Mouse (Mus musculus): ENCODE measurements at regions not wholly inside any gene's neighbourhood (a gene's known extent, or its start where the extent isn't known, plus 50 kb on each side); places are given as distances from the start of the nearest gene placed in this dataset.
A peak's percentile ranks its signal among the peaks of the same experiment; 100 is the strongest.
"Not testable (repeated sequence)": the region's sequence is repeated elsewhere in the genome, so short reads cannot be mapped to it uniquely, and the experiment has no call there.

DNA sequence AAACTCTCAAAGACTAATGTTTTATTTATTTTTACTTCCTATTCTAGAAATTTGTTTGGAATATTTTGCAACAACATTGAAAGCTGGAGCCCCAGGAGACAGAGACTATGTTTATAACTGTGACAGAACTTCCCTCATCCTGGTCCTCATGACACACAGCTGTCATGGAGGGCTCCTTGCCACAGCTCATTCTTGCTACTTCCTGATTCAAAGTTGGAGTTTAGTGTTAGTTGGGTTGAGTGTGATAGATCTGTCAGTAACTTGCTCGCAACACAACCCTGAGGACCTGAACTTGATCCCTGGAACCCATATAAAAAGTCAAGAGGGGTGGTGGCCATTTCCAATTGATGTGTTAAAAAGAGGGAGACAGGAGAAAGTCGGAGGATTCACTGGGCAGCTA, 328.3 kb upstream of the Nox3 start:
- no peak overlapping the region for H3K27ac ChIP-seq (ENCODE audit: low read length)
- no peak overlapping the region for H3K4me3 ChIP-seq (ENCODE audit: low read depth, low read length)
- no peak for ATAC-seq
- no peaks in the 10 kb centered on the region for H3K36me3 ChIP-seq (ENCODE audit: control insufficient read depth, insufficient read depth, low read length)
- H3K4me2 ChIP-seq (ENCODE audit: low read length) = no peak overlapping the region
- no peaks in the 10 kb centered on the region for H3K27me3 ChIP-seq (ENCODE audit: control insufficient read depth, insufficient read depth, low read depth, low read length)
- no peaks in the 10 kb centered on the region; the same call in 1 of the 2 replicates for H3K4me1 ChIP-seq (ENCODE audit: control insufficient read depth, insufficient read depth, low read length)
- no peaks in the 10 kb centered on the region for H3K9me3 ChIP-seq (replicated peaks; ENCODE audit: control insufficient read depth, low read length, poor library complexity, severe bottlenecking)
- WGBS = 89% methylated on average over 2 of the region's 2 CpGs
- no peak overlapping the region for H3K9ac ChIP-seq (ENCODE audit: low read depth, low read length)

GRCm38 (mm10) chr17:4029202-4029601, 333.1 kb upstream of the Nox3 start:
- Histone ChIP-seq H3K27me3 (ENCODE audit: control insufficient read depth, insufficient read depth, low read depth, low read length) (no peaks in the 10 kb centered on the region), H3K36me3 (ENCODE audit: control insufficient read depth, insufficient read depth, low read length) (no peaks in the 10 kb centered on the region), H3K4me3 (ENCODE audit: low read depth, low read length) (no peak overlapping the region), H3K4me2 (ENCODE audit: low read length) (no peak overlapping the region), H3K9me3 (replicated peaks; ENCODE audit: control insufficient read depth, low read length, poor library complexity, severe bottlenecking) (no peaks in the 10 kb centered on the region), H3K4me1 (ENCODE audit: control insufficient read depth, insufficient read depth, low read length) (no peaks in the 10 kb centered on the region; the same call in 1 of the 2 replicates), H3K9ac (ENCODE audit: low read depth, low read length) (no peak overlapping the region), H3K27ac (ENCODE audit: low read length) (no peak overlapping the region)
- no peak for ATAC-seq
- WGBS = 70% methylated on average over 9 of the region's 9 CpGs

DNA sequence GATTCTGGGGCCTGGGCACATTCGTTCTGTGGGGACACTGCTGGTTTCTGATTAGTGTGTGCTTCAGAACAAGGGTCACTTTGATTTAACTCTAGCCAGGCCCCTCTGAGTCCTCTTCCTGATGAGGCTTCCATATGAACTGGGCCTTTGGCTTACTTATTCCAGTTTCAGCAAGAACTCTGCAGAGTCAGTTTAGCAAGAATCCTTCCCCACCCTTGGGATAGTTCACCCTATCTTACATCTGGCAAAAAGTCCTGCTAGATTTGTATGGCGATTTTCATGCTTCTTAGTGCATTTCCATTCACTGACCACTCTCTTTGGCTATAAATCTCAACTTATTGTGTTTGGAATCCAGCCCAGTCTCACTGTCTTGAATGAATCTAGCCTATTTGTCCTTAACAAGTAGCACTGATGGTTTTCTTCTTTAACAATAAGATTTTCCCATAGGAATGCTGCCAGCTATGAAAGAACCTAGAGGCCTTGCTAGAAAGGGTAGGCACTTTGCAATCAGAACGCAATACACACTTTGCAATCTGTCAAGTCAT, 338.8 kb upstream of the Nox3 start:
- no peaks in the 10 kb centered on the region for H3K4me1 ChIP-seq (ENCODE audit: control insufficient read depth, insufficient read depth, low read length)
- no peaks in the 10 kb centered on the region for H3K27me3 ChIP-seq (ENCODE audit: control insufficient read depth, insufficient read depth, low read depth, low read length)
- ATAC-seq = no peak
- no peak overlapping the region for H3K4me2 ChIP-seq (ENCODE audit: low read length)
- no peak overlapping the region for H3K27ac ChIP-seq (ENCODE audit: low read length)
- 55% methylated on average over 3 of the region's 3 CpGs for WGBS
- no peaks in the 10 kb centered on the region for H3K36me3 ChIP-seq (ENCODE audit: control insufficient read depth, insufficient read depth, low read length)
- H3K4me3 ChIP-seq (ENCODE audit: low read depth, low read length) = no peak overlapping the region
- H3K9me3 ChIP-seq (replicated peaks; ENCODE audit: control insufficient read depth, low read length, poor library complexity, severe bottlenecking) = no peaks in the 10 kb centered on the region
- H3K9ac ChIP-seq (ENCODE audit: low read depth, low read length) = no peak overlapping the region

- Histone ChIP-seq H3K27me3 (ENCODE audit: control insufficient read depth, insufficient read depth, low read depth, low read length) (no peaks in the 10 kb centered on the region), H3K4me1 (ENCODE audit: control insufficient read depth, insufficient read depth, low read length) (0 out of 2 replicates have a peak, but pooled peaks cover 3% of the 10 kb centered on the region), H3K9ac (ENCODE audit: low read depth, low read length) (no peak overlapping the region), H3K4me3 (ENCODE audit: low read depth, low read length) (no peak overlapping the region), H3K27ac (ENCODE audit: low read length) (no peak overlapping the region), H3K9me3 (replicated peaks; ENCODE audit: control insufficient read depth, low read length, poor library complexity, severe bottlenecking) (no peaks in the 10 kb centered on the region), H3K4me2 (ENCODE audit: low read length) (no peak overlapping the region), H3K36me3 (ENCODE audit: control insufficient read depth, insufficient read depth, low read length) (no peaks in the 10 kb centered on the region)
- 24% methylated on average over 5 of the region's 5 CpGs for WGBS
- 0 out of 2 replicates have a peak, but pooled peaks have one; percentile 42 for ATAC-seq
Observed at GRCm38 (mm10) chr17:4040104-4040664, 344.1 kb upstream of the Nox3 start.

DNA sequence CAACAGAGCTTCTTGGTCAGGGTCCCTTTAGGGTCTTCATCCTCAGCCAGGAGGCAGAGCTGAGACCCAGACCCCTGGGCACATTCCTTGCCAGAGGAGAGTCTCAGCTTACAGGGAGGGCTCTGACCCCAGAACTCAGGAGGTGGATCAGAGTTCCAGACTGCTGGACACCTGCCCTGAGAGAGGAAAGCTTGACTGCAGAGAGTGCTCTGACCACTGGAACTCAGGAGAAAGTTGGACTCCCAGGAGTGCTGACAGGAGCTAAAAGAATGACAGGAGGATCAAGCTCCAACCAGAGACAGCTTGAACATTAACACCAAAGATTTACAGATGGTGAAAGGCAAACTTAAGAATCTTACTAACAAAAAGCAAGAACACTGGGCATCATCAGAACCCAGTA, 364.1 kb upstream of the Nox3 start:
- not testable (repeated sequence) for H3K4me3 ChIP-seq (ENCODE audit: low read depth, low read length); H3K36me3 ChIP-seq (ENCODE audit: control insufficient read depth, insufficient read depth, low read length); H3K4me1 ChIP-seq (ENCODE audit: control insufficient read depth, insufficient read depth, low read length); H3K27me3 ChIP-seq (ENCODE audit: control insufficient read depth, insufficient read depth, low read depth, low read length); H3K9ac ChIP-seq (ENCODE audit: low read depth, low read length); H3K27ac ChIP-seq (ENCODE audit: low read length); ATAC-seq; H3K9me3 ChIP-seq (replicated peaks; ENCODE audit: control insufficient read depth, low read length, poor library complexity, severe bottlenecking); H3K4me2 ChIP-seq (ENCODE audit: low read length)

- no peak for ATAC-seq
- Histone ChIP-seq H3K4me3 (ENCODE audit: low read depth, low read length) (no peak overlapping the region), H3K36me3 (ENCODE audit: control insufficient read depth, insufficient read depth, low read length) (no peaks in the 10 kb centered on the region), H3K4me2 (ENCODE audit: low read length) (no peak overlapping the region), H3K9me3 (replicated peaks; ENCODE audit: control insufficient read depth, low read length, poor library complexity, severe bottlenecking) (no peaks in the 10 kb centered on the region), H3K4me1 (ENCODE audit: control insufficient read depth, insufficient read depth, low read length) (no peaks in the 10 kb centered on the region), H3K9ac (ENCODE audit: low read depth, low read length) (no peak overlapping the region), H3K27ac (ENCODE audit: low read length) (no peak overlapping the region), H3K27me3 (ENCODE audit: control insufficient read depth, insufficient read depth, low read depth, low read length) (no peaks in the 10 kb centered on the region)
- 38% methylated on average over 2 of the region's 2 CpGs for WGBS
Observed at GRCm38 (mm10) chr17:4073381-4073780, 377.3 kb upstream of the Nox3 start.

- no peak for ATAC-seq
- Histone ChIP-seq H3K9ac (ENCODE audit: low read depth, low read length) (no peak overlapping the region), H3K36me3 (ENCODE audit: control insufficient read depth, insufficient read depth, low read length) (no peaks in the 10 kb centered on the region), H3K27ac (ENCODE audit: low read length) (no peak overlapping the region), H3K4me1 (ENCODE audit: control insufficient read depth, insufficient read depth, low read length) (no peaks in the 10 kb centered on the region), H3K4me3 (ENCODE audit: low read depth, low read length) (no peak overlapping the region), H3K4me2 (ENCODE audit: low read length) (no peak overlapping the region), H3K9me3 (replicated peaks; ENCODE audit: control insufficient read depth, low read length, poor library complexity, severe bottlenecking) (no peaks in the 10 kb centered on the region), H3K27me3 (ENCODE audit: control insufficient read depth, insufficient read depth, low read depth, low read length) (no peaks in the 10 kb centered on the region)
- WGBS = 78% methylated on average over 2 of the region's 2 CpGs
Observed at GRCm38 (mm10) chr17:4080564-4080963, 384.5 kb upstream of the Nox3 start.

DNA sequence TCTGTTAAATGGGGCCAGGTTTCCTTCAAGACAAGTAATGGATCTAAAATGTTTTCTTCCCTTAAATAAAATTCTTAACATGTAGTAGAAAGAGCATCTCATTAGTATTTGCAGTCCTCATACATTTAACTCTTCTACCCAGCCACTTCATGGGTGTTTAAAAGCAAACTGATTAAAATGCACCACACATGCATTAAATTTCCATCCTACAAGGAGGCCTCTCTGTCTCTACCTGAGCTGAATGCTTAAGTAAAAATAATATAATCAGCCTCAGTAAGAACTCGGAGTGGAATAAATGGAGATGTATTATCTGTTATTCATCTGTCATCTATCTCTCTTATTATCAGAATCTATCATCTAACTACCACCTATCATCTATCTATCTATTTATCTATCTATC, 398.6 kb upstream of the Nox3 start:
- no peaks in the 10 kb centered on the region for H3K36me3 ChIP-seq (ENCODE audit: control insufficient read depth, insufficient read depth, low read length)
- no peaks in the 10 kb centered on the region for H3K9me3 ChIP-seq (replicated peaks; ENCODE audit: control insufficient read depth, low read length, poor library complexity, severe bottlenecking)
- no peak overlapping the region for H3K4me3 ChIP-seq (ENCODE audit: low read depth, low read length)
- no peak for ATAC-seq
- 0 out of 2 replicates have a peak, but pooled peaks cover 2% of the 10 kb centered on the region for H3K4me1 ChIP-seq (ENCODE audit: control insufficient read depth, insufficient read depth, low read length)
- no peak overlapping the region for H3K27ac ChIP-seq (ENCODE audit: low read length)
- H3K9ac ChIP-seq (ENCODE audit: low read depth, low read length) = no peak overlapping the region
- no peak overlapping the region for H3K4me2 ChIP-seq (ENCODE audit: low read length)
- H3K27me3 ChIP-seq (ENCODE audit: control insufficient read depth, insufficient read depth, low read depth, low read length) = no peaks in the 10 kb centered on the region
- WGBS = 53% methylated on average over 1 of the region's 1 CpGs

GRCm38 (mm10) chr17:4103321-4103720, 407.3 kb upstream of the Nox3 start:
- WGBS = 93% methylated on average over 3 of the region's 3 CpGs
- H3K9me3 ChIP-seq (replicated peaks; ENCODE audit: control insufficient read depth, low read length, poor library complexity, severe bottlenecking) = no peaks in the 10 kb centered on the region
- no peak for ATAC-seq

More at GRCm38 (mm10) chr17:4103321-4103720, 407.3 kb upstream of the Nox3 start:
- H3K4me3 ChIP-seq (ENCODE audit: low read depth, low read length) = no peak overlapping the region
- no peaks in the 10 kb centered on the region for H3K36me3 ChIP-seq (ENCODE audit: control insufficient read depth, insufficient read depth, low read length)
- H3K4me1 ChIP-seq (ENCODE audit: control insufficient read depth, insufficient read depth, low read length) = no peaks in the 10 kb centered on the region
- no peak overlapping the region for H3K9ac ChIP-seq (ENCODE audit: low read depth, low read length)
- H3K27ac ChIP-seq (ENCODE audit: low read length) = no peak overlapping the region
- H3K27me3 ChIP-seq (ENCODE audit: control insufficient read depth, insufficient read depth, low read depth, low read length) = no peaks in the 10 kb centered on the region
- no peak overlapping the region for H3K4me2 ChIP-seq (ENCODE audit: low read length)
